ENCODE assay signal across 8 mouse cellular contexts in the genomic region with DNA sequence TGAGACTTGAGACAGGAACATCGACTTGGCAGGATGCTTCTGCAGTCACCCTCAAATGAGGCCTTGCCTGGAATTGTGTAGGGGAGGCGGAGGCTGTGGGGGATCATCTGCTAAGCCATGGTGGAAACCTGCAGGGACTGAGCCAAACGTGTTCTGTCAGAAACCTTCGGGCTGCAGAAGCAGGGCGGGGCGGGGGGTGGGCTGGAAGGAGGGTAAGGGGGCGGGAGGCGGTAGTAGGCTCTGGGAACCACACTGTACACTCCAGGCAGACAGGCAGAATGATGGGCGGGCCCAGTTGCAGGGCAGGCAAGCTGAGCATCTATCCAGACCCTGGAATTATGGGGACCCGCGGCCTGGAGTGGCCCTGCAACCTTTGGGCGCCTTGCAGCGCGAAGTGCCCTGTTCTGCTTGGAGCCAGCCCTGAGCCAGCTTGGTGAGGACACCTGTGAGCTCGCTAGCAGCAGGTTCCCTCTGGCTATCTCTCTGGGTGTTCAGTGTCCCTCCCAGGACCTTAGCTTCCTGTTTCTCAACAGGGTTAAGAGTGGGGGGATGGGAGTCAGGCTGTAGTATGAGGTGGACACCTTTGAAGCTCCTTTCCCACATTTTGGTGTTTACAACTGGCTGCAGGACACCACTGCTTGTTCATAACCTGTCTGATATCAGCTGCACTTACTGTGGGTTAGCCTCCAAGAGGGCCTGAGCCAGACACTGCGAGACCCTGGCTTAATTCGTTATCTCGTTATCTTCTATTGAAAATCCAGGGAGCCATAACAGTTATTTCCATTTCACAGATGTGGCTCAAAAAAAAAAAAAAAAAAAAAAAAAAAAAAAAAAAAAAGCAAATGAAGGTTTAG.
DNase-seq lines count a peak whose midpoint lies in the region; ATAC-seq and TF ChIP-seq lines count a peak whose summit lies in the region.

No protein-coding gene starts in this region.

- WGBS in liver, postnatal 0 days (ENCODE audit: insufficient replicate concordance) = 27% methylated on average over 18 of the region's 18 CpGs
- WGBS in forebrain, embryonic 11.5 days = 19% methylated on average over 17 of the region's 18 CpGs
- 14% methylated on average over 17 of the region's 18 CpGs for WGBS in limb, embryonic 15.5 days

- H3K27ac ChIP-seq in liver, postnatal 0 days (ENCODE audit: low read depth) = no peak overlapping the region
- H3K27ac ChIP-seq in forebrain, embryonic 11.5 days (ENCODE audit: low read depth, low read length) = no peak overlapping the region
- no peak overlapping the region for H3K27ac ChIP-seq in limb, embryonic 15.5 days

- no peak overlapping the region for H3K4me2 ChIP-seq in liver, postnatal 0 days (ENCODE audit: low read depth, low read length)
- 0 out of 2 replicates have a peak overlapping the region, but pooled peaks have one; percentile 18 for H3K4me2 ChIP-seq in forebrain, embryonic 11.5 days (ENCODE audit: low read depth, low read length, severe bottlenecking)
- 0 out of 2 replicates have a peak overlapping the region, but pooled peaks have one; percentile 20 for H3K4me2 ChIP-seq in limb, embryonic 15.5 days

- H3K4me1 ChIP-seq in liver, postnatal 0 days (ENCODE audit: insufficient read depth) = no peaks in the 10 kb centered on the region
- 0 out of 2 replicates have a peak, but pooled peaks cover 2% of the 10 kb centered on the region for H3K4me1 ChIP-seq in forebrain, embryonic 11.5 days (replicated peaks; ENCODE audit: control insufficient read depth, insufficient read depth, low read length)
- peaks cover 8% of the 10 kb centered on the region for H3K4me1 ChIP-seq in limb, embryonic 15.5 days

- DNase-seq in liver = peak; percentile 4
- DNase-seq in liver, postnatal 0 days = no peak
- DNase-seq in forebrain, embryonic 11.5 days (ENCODE audit: low spot score) = peak; percentile 55
- DNase-seq in yolk sac, embryonic 10.5 days (ENCODE audit: low spot score) = peak; percentile 22
- DNase-seq in adrenal gland, postnatal 25 days = no peak
- no peak for DNase-seq in spleen, postnatal 14 days (ENCODE audit: low spot score in 2 of 2)
- DNase-seq in natural killer cell, adult 2 months (ENCODE audit: low spot score in 2 of 2) = no peak

- no peak for ATAC-seq in liver, postnatal 0 days
- peak; percentile 77 for ATAC-seq in forebrain, embryonic 11.5 days (replicated peaks; ENCODE audit: low FRiP score)
- 0 out of 2 replicates have a peak, but pooled peaks have one; percentile 40 for ATAC-seq in limb, embryonic 15.5 days (ENCODE audit: insufficient number of reproducible peaks, low FRiP score, low TSS enrichment, low read depth)

- H3K36me3 ChIP-seq in liver, postnatal 0 days (replicated peaks; ENCODE audit: insufficient read depth, low read length) = no peaks in the 10 kb centered on the region
- no peaks in the 10 kb centered on the region for H3K36me3 ChIP-seq in forebrain, embryonic 11.5 days (ENCODE audit: control insufficient read depth, insufficient read depth, low read length)
- no peaks in the 10 kb centered on the region for H3K36me3 ChIP-seq in limb, embryonic 15.5 days

- no peak overlapping the region for H3K4me3 ChIP-seq in liver, postnatal 0 days (ENCODE audit: low read depth, low read length)
- no peak overlapping the region for H3K4me3 ChIP-seq in forebrain, embryonic 11.5 days (ENCODE audit: low read depth, low read length)
- H3K4me3 ChIP-seq in limb, embryonic 15.5 days = no peak overlapping the region

- no peaks in the 10 kb centered on the region for H3K9me3 ChIP-seq in liver, postnatal 0 days (ENCODE audit: low read length)
- no peaks in the 10 kb centered on the region for H3K9me3 ChIP-seq in forebrain, embryonic 11.5 days (ENCODE audit: control insufficient read depth, low read length)
- no peaks in the 10 kb centered on the region for H3K9me3 ChIP-seq in limb, embryonic 15.5 days

- TF ChIP-seq EP300 in liver, postnatal 0 days (IDR thresholded peaks at IDR 0.05; ENCODE audit: low read depth) = no peak

- no peak overlapping the region for H3K9ac ChIP-seq in liver, postnatal 0 days (replicated peaks)
- H3K9ac ChIP-seq in forebrain, embryonic 11.5 days (ENCODE audit: low read length) = peak overlapping the region; percentile 17
- H3K9ac ChIP-seq in limb, embryonic 15.5 days = no peak overlapping the region

- TF ChIP-seq CTCF in liver, postnatal 0 days (IDR thresholded peaks at IDR 0.05; ENCODE audit: low read depth) = no peak

- no peaks in the 10 kb centered on the region for H3K27me3 ChIP-seq in liver, postnatal 0 days (ENCODE audit: insufficient read depth, low read length)
- H3K27me3 ChIP-seq in forebrain, embryonic 11.5 days (ENCODE audit: control insufficient read depth, insufficient read depth, low read length) = no peaks in the 10 kb centered on the region
- H3K27me3 ChIP-seq in limb, embryonic 15.5 days = no peaks in the 10 kb centered on the region

Comparison
In these comparisons a context has a peak if more than half of its experiments do, and no peak if none do; other contexts are left out.
1. DNase-seq: peak in liver (single experiment), forebrain, embryonic 11.5 days (single experiment) and yolk sac, embryonic 10.5 days (single experiment); none in liver, postnatal 0 days (single experiment), adrenal gland, postnatal 25 days (single experiment), spleen, postnatal 14 days (0 of 2) and natural killer cell, adult 2 months (0 of 2).